Mouse (Mus musculus) gastrocnemius, postnatal 36 days (tissue): ENCODE measurements at regions not wholly inside any gene's neighbourhood (a gene's known extent, or its start where the extent isn't known, plus 50 kb on each side); places are given as distances from the start of the nearest gene placed in this dataset.

Experiments
- DNase-seq, 2 experiments: peaks; one replicate each; pipeline ENCODE4 v3.0.0; 2022
- intact Hi-C: fragments of 180-260 bp; cut with DNase I; formaldehyde crosslinking; loops from one replicate; pipeline ENCODE4 v1.15.1; 2025

- intact Hi-C loops: no loop called here
- DNase-seq: no peak
Measured at GRCm38 (mm10) chr9:47054595-47054994, 56.1 kb downstream of the Gm4791 start.

GRCm38 (mm10) chr9:47055558-47055957, 57.0 kb downstream of the Gm4791 start:
- DNase-seq: no peak
- intact Hi-C loops: no loop called here

- intact Hi-C loops: no loop called here
- no peak for DNase-seq
Measured at GRCm38 (mm10) chr9:47059339-47060005, 60.9 kb downstream of the Gm4791 start.

GRCm38 (mm10) chr9:47060757-47061156, 62.2 kb downstream of the Gm4791 start:
- DNase-seq: no peak
- intact Hi-C loops: no loop called here

- intact Hi-C loops: no loop called here
- no peak for DNase-seq
Measured at GRCm38 (mm10) chr9:47062516-47062915, 64.0 kb downstream of the Gm4791 start.

- intact Hi-C loops: no loop called here
- no peak for DNase-seq
Measured at GRCm38 (mm10) chr9:47063751-47064150, 65.2 kb downstream of the Gm4791 start.

GRCm38 (mm10) chr9:47064463-47065032, 66.0 kb downstream of the Gm4791 start:
- intact Hi-C loops: no loop called here
- no peak for DNase-seq

- intact Hi-C loops: no loop called here
- DNase-seq: no peak
Measured at GRCm38 (mm10) chr9:47069436-47069835, 70.9 kb downstream of the Gm4791 start.

GRCm38 (mm10) chr9:47070958-47071357, 72.4 kb downstream of the Gm4791 start:
- intact Hi-C loops: no loop called here
- no peak for DNase-seq

GRCm38 (mm10) chr9:47076946-47077345, 78.4 kb downstream of the Gm4791 start:
- intact Hi-C loops: no loop called here
- no peak for DNase-seq

GRCm38 (mm10) chr9:47077416-47077815, 78.9 kb downstream of the Gm4791 start:
- intact Hi-C loops: no loop called here
- no peak for DNase-seq

GRCm38 (mm10) chr9:47077945-47078344, 79.4 kb downstream of the Gm4791 start:
- intact Hi-C loops: no loop called here
- no peak for DNase-seq

- intact Hi-C loops: no loop called here
Measured at GRCm38 (mm10) chr9:47081407-47081806, 82.9 kb downstream of the Gm4791 start.

GRCm38 (mm10) chr9:47091796-47092195, 93.3 kb downstream of the Gm4791 start:
- DNase-seq: no peak
- intact Hi-C loops: no loop called here

More at GRCm38 (mm10) chr9:47081407-47081806, 82.9 kb downstream of the Gm4791 start:
- no peak for DNase-seq

- no peak for DNase-seq
- intact Hi-C loops: no loop called here
Measured at GRCm38 (mm10) chr9:47095656-47096055, 97.1 kb downstream of the Gm4791 start.

GRCm38 (mm10) chr9:47103316-47103715, 104.8 kb downstream of the Gm4791 start:
- intact Hi-C loops: no loop called here
- DNase-seq: no peak

- intact Hi-C loops: no loop called here
- DNase-seq: no peak
Measured at GRCm38 (mm10) chr9:47103966-47104365, 105.4 kb downstream of the Gm4791 start.

GRCm38 (mm10) chr9:47108096-47108495, 109.6 kb downstream of the Gm4791 start:
- no peak for DNase-seq
- intact Hi-C loops: no loop called here

- intact Hi-C loops: no loop called here
- DNase-seq: no peak
Measured at GRCm38 (mm10) chr9:47119253-47119652, 120.7 kb downstream of the Gm4791 start.

- intact Hi-C loops: loop anchor here (10.0 kb wide), 1 partner anchor 572 kb away; no protein-coding TSS in a partner anchor
Measured at GRCm38 (mm10) chr9:47123113-47123512, 124.6 kb downstream of the Gm4791 start.

GRCm38 (mm10) chr9:47125517-47125916, 127.0 kb downstream of the Gm4791 start:
- intact Hi-C loops: loop anchor here (10.0 kb wide), 1 partner anchor 569 kb away; no protein-coding TSS in a partner anchor
- DNase-seq: no peak

More at GRCm38 (mm10) chr9:47123113-47123512, 124.6 kb downstream of the Gm4791 start:
- no peak for DNase-seq

- no peak for DNase-seq
- intact Hi-C loops: loop anchor here (10.0 kb wide), 1 partner anchor 569 kb away; no protein-coding TSS in a partner anchor
Measured at GRCm38 (mm10) chr9:47126236-47126635, 127.7 kb downstream of the Gm4791 start.
